Mouse (Mus musculus): ENCODE results near the gene Tmem267. TPM values are rescaled to one million over a fixed set of nuclear protein-coding genes. Genes with fewer than 3 reads are reported as not detected.

Tmem267 gene
- polyA plus RNA-seq, 1 experiment: 7.5 TPM

DNA sequence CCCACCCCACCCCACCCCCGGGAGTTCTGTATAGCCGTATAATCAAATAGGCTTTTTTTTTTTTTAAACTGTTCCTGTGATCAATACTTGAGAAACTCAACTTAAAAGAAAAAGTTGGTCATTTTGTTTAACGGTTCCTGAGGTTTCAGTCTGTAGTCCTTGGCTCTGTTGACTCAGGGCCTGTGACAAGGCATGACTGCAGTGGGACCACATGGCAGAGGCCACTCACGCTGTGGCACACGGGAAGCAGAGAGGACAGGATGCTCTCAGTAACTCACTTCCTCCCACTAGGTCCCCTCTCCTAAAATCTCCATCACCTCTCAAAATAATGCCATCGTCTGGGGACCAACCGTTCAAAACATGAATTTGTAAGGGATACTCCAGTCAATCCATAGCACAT, 153.3 kb downstream of the Tmem267 start:
- WGBS: 70% methylated on average over 7 of the region's 7 CpGs
- TF ChIP-seq POLR2A (IDR thresholded peaks at IDR 0.05; ENCODE audit: low read depth, low read length) (no peak), CTCF (conservative IDR thresholded peaks at IDR 0.05; ENCODE audit: insufficient read depth, insufficient read length, low read depth, low read length) (no peak)
- no peak overlapping the region for H3K27ac ChIP-seq (ENCODE audit: insufficient read depth, low read depth, low read length)
- no peaks in the 10 kb centered on the region for H3K27me3 ChIP-seq (replicated peaks; ENCODE audit: control insufficient read depth, insufficient read depth, low read length)
- H3K4me3 ChIP-seq (ENCODE audit: insufficient read depth, low read depth, low read length): no peak overlapping the region
- peaks cover 10% of the 10 kb centered on the region; the same call in 1 of the 2 replicates for H3K4me1 ChIP-seq (ENCODE audit: control insufficient read depth, insufficient read depth, low read length)
- no peak for DNase-seq
- no peaks in the 10 kb centered on the region for H3K36me3 ChIP-seq (ENCODE audit: control insufficient read depth, insufficient read depth, low read length)

DNA sequence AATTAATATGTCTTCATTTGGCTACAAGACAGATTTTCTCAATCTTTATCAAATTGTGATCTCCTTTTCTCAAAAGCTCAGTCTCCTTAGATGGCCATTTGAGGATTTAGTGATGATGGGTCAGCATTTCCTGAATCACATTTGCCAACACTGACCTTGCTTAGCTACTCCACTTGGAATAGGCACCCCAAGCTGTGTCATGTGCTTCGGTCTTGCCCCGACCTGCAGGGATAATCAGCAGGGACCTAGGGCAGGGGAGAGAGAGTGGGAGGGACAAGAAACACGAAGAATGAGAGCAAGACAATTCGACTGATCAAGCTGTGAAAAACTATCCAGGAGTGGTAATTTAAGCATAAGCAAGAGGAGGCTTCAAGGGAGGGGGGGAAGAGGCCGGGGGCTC, 156.9 kb downstream of the Tmem267 start:
- H3K27me3 ChIP-seq (replicated peaks; ENCODE audit: control insufficient read depth, insufficient read depth, low read length): no peaks in the 10 kb centered on the region
- TF ChIP-seq POLR2A (IDR thresholded peaks at IDR 0.05; ENCODE audit: low read depth, low read length): no peak
- TF ChIP-seq CTCF (conservative IDR thresholded peaks at IDR 0.05; ENCODE audit: insufficient read depth, insufficient read length, low read depth, low read length): no peak
- no peaks in the 10 kb centered on the region for H3K36me3 ChIP-seq (ENCODE audit: control insufficient read depth, insufficient read depth, low read length)
- 44% methylated on average over 5 of the region's 5 CpGs for WGBS
- H3K27ac ChIP-seq (ENCODE audit: insufficient read depth, low read depth, low read length): no peak overlapping the region
- DNase-seq: no peak
- H3K4me3 ChIP-seq (ENCODE audit: insufficient read depth, low read depth, low read length): no peak overlapping the region
- peaks cover 5% of the 10 kb centered on the region; the same call in 1 of the 2 replicates for H3K4me1 ChIP-seq (ENCODE audit: control insufficient read depth, insufficient read depth, low read length)

DNA sequence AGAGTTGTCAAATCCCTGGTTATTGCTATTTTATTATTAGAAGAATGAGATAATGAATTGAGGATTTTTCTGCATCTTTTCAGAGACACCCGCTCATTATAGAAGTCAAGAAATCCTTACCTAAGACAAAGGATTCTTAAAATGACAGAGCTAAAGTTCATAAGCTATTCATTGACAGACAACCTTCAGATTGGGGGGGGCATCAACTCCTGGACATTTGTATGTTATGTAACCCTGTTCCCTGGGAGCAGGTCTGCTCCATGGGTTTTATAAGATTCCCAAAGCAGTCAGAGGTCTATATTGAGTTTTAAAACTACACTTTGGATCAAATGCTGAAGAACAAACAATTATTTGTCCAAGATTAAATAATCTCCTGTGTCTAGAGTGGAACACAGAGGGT, 158.7 kb downstream of the Tmem267 start:
- TF ChIP-seq CTCF (conservative IDR thresholded peaks at IDR 0.05; ENCODE audit: insufficient read depth, insufficient read length, low read depth, low read length) (no peak), POLR2A (IDR thresholded peaks at IDR 0.05; ENCODE audit: low read depth, low read length) (no peak)
- Histone ChIP-seq H3K27ac (ENCODE audit: insufficient read depth, low read depth, low read length) (no peak overlapping the region), H3K4me1 (ENCODE audit: control insufficient read depth, insufficient read depth, low read length) (peaks cover 5% of the 10 kb centered on the region; the same call in 1 of the 2 replicates), H3K4me3 (ENCODE audit: insufficient read depth, low read depth, low read length) (no peak overlapping the region), H3K36me3 (ENCODE audit: control insufficient read depth, insufficient read depth, low read length) (no peaks in the 10 kb centered on the region), H3K27me3 (replicated peaks; ENCODE audit: control insufficient read depth, insufficient read depth, low read length) (no peaks in the 10 kb centered on the region)
- WGBS: 67% methylated on average over 1 of the region's 1 CpGs
- peak; percentile 44 for DNase-seq

DNA sequence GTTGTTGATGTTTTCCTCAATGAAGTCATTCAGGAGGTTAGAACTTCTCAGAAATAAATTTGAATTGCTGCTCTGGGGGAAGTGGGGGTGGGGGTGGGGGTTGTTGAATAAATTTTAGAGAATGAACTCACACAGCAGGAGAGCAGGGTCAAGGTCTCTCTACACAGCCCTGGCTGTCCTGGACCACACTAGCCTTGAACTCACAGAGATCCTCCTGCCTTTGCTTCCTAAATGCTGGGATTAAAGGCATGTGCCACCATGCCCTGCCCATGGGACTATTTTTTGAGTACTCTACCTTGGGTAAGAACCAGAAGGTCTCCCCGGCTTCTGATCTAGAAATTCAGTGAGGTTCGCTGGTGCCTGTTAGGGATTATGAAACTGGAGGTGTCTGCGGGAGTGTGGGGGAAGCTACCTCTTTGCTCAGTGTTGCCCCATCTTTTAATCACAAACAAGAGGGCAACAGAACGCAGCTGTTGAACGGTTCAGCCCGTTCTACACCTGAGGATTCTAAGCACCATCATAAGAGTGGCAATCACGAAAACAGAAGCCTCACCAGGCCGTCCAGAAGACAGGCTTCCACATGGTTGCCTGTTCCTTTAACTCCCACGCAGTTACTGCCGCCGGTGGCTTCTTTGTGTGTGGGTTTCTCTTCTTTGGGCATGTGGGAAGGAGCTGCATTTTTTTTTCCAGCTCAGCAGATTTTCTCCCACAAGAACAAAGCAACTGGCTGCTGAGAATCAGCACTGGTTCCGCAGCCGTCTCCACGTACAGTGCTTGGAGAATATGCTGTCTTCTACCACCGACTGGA, 161.3 kb downstream of the Tmem267 start:
- Histone ChIP-seq H3K4me3 (ENCODE audit: insufficient read depth, low read depth, low read length) (no peak overlapping the region), H3K4me1 (ENCODE audit: control insufficient read depth, insufficient read depth, low read length) (peaks cover 5% of the 10 kb centered on the region; the same call in 1 of the 2 replicates), H3K27ac (ENCODE audit: insufficient read depth, low read depth, low read length) (no peak overlapping the region), H3K27me3 (replicated peaks; ENCODE audit: control insufficient read depth, insufficient read depth, low read length) (no peaks in the 10 kb centered on the region), H3K36me3 (ENCODE audit: control insufficient read depth, insufficient read depth, low read length) (no peaks in the 10 kb centered on the region)
- WGBS: 46% methylated on average over 15 of the region's 15 CpGs
- no peak for DNase-seq
- TF ChIP-seq POLR2A (IDR thresholded peaks at IDR 0.05; ENCODE audit: low read depth, low read length) (no peak), CTCF (conservative IDR thresholded peaks at IDR 0.05; ENCODE audit: insufficient read depth, insufficient read length, low read depth, low read length) (no peak)

DNA sequence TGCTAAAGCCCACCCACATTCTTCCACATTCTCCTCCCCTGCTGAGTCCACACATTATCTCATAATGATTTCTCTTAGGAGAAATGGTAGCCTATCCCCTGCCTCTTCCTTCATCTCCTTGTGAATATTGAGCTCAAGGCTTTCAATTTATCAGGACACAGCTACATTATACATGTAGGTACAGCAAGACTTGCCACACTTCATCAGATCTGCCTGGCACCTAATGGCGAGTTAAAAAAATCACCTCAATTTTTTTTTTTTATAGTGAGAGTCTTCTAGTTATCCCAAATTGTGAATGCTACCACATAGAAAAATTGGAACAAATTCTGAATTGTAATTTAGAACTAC, 161.8 kb downstream of the Tmem267 start:
- H3K36me3 ChIP-seq (ENCODE audit: control insufficient read depth, insufficient read depth, low read length): no peaks in the 10 kb centered on the region
- H3K27ac ChIP-seq (ENCODE audit: insufficient read depth, low read depth, low read length): no peak overlapping the region
- WGBS: 79% methylated on average over 1 of the region's 1 CpGs
- H3K4me3 ChIP-seq (ENCODE audit: insufficient read depth, low read depth, low read length): no peak overlapping the region
- H3K27me3 ChIP-seq (replicated peaks; ENCODE audit: control insufficient read depth, insufficient read depth, low read length): no peaks in the 10 kb centered on the region
- no peak for DNase-seq
- peaks cover 5% of the 10 kb centered on the region; the same call in 1 of the 2 replicates for H3K4me1 ChIP-seq (ENCODE audit: control insufficient read depth, insufficient read depth, low read length)
- TF ChIP-seq CTCF (conservative IDR thresholded peaks at IDR 0.05; ENCODE audit: insufficient read depth, insufficient read length, low read depth, low read length) (no peak), POLR2A (IDR thresholded peaks at IDR 0.05; ENCODE audit: low read depth, low read length) (no peak)

DNA sequence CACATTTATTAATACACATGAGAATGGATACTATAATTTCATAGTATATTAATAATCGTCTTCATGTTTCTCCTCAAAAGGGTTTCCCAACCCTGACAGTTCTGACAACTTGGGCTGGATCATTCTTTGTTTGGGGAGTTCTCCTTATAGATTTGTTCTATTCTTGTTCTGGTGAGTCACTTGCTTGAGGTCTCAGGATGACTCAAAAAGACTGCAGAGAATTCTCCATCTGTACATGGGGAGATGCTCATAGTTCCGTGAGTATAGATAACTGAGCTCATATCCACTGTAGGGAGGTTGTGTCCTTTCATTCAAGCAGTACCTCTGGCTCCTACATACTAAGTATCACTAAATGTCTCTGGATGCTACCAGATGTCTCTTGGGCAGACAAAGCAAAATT, 166.9 kb downstream of the Tmem267 start:
- Histone ChIP-seq H3K27ac (ENCODE audit: insufficient read depth, low read depth, low read length) (no peak overlapping the region), H3K4me3 (ENCODE audit: insufficient read depth, low read depth, low read length) (no peak overlapping the region), H3K27me3 (replicated peaks; ENCODE audit: control insufficient read depth, insufficient read depth, low read length) (no peaks in the 10 kb centered on the region), H3K36me3 (ENCODE audit: control insufficient read depth, insufficient read depth, low read length) (no peaks in the 10 kb centered on the region), H3K4me1 (ENCODE audit: control insufficient read depth, insufficient read depth, low read length) (no peaks in the 10 kb centered on the region)
- 97% methylated on average over 2 of the region's 2 CpGs for WGBS
- no peak for DNase-seq
- TF ChIP-seq POLR2A (IDR thresholded peaks at IDR 0.05; ENCODE audit: low read depth, low read length): no peak
- TF ChIP-seq CTCF (conservative IDR thresholded peaks at IDR 0.05; ENCODE audit: insufficient read depth, insufficient read length, low read depth, low read length): no peak

DNA sequence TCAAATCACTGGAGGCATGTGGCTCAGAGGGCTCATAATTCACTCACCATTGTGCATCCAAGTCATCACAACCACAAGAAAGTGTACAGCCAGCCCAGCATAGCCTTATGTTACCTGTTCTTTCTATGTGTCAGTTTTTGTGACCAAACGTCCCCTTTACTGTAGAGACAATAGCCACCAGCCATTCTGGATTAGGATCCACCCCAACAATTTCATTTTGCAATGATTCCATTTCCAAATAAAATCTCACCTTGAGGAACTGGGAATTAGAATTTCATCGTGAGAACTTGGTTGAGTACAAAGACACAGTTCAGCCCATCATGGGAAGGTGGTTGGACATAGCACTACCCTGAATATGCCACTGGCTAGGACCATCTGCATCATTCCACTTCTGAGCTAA, 168.4 kb downstream of the Tmem267 start:
- Histone ChIP-seq H3K4me1 (ENCODE audit: control insufficient read depth, insufficient read depth, low read length) (no peaks in the 10 kb centered on the region), H3K4me3 (ENCODE audit: insufficient read depth, low read depth, low read length) (no peak overlapping the region), H3K27ac (ENCODE audit: insufficient read depth, low read depth, low read length) (no peak overlapping the region), H3K27me3 (replicated peaks; ENCODE audit: control insufficient read depth, insufficient read depth, low read length) (no peaks in the 10 kb centered on the region), H3K36me3 (ENCODE audit: control insufficient read depth, insufficient read depth, low read length) (no peaks in the 10 kb centered on the region)
- 81% methylated on average over 2 of the region's 2 CpGs for WGBS
- no peak for DNase-seq
- TF ChIP-seq CTCF (conservative IDR thresholded peaks at IDR 0.05; ENCODE audit: insufficient read depth, insufficient read length, low read depth, low read length) (no peak), POLR2A (IDR thresholded peaks at IDR 0.05; ENCODE audit: low read depth, low read length) (no peak)
